Mouse (Mus musculus): Measurements from ENCODE around the gene Tjp3.

The Tjp3 gene

DNA sequence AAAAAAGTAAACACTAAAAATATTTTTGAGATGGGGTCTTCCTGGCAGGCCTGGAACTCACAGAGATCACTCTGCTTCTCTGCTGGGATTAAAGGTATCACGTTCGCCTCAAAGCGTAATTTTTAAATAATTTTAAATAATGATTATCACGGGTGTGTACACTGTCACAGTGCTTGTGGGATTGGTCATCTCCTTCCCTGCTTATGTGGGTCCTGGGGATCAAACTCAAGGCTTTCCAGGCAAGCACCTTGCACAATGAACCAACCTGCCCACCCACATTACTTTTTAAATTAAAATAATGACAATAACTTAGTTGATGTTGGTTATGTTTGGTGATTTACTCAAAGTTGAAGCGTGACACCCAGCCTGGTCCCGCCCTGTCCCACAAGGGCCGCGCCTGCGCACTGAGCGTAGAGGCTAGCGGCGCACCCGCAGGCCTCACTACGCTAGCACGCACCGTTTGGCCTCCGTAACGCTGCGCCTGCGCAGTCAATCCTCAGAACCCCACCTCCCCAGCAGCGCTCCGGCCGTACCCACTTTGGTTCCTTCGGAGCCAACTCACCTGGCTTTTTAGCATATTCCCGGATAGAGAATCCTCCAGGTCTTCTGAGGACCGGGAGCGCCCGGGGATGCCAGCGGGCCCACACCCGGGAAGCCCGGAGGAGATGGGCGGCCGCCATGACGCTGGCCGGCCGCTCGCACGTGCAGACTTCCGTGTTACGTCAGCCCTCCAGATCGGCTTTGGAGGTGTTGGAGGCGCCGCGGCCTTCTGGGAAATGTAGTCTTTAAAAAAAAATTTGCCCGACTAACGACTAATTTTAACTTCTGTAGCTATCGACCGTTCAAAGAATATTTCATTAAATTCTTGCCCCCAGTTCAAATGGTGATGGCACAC is 24.9 kb downstream of the Tjp3 start, which contains the start of the genes Mrpl54 and Apba3:
Mrpl54 (minus strand) TSS at position 724 of the 895 bp plus-strand sequence.
Apba3 (plus strand) TSS at position 750 of the 895 bp plus-strand sequence.
- peak; percentile 96 for DNase-seq

DNA sequence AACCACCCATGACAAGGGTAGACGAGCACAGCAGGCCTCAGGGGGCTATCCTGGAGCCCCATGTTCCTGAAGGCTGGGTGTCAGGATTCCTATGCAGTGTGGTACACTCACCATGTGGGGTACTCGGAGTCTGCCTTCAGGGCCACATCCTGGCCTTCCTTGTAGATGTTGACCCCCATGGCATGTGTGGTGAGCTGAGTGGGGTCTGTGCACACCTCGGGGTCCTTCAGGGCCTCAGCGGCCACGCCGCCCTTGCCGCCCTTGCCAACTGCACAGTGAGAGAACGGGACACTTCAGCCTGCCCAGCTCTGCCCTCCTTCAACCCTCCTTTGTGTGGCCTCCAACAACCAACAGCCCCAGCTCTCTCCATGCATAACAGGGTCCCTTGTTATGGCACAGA is 25.8 kb downstream of the Tjp3 start:
- no peak for DNase-seq

GRCm38 (mm10) chr10:81261025-81261424 is 30.4 kb downstream of the Tjp3 start:
- DNase-seq: no peak

GRCm38 (mm10) chr10:81259225-81259884 is 32.0 kb downstream of the Tjp3 start:
- no peak for DNase-seq

- DNase-seq: no peak
Measured at GRCm38 (mm10) chr10:81257158-81258039, 34.0 kb downstream of the Tjp3 start.

GRCm38 (mm10) chr10:81254886-81255285 is 36.5 kb downstream of the Tjp3 start:
- no peak for DNase-seq

GRCm38 (mm10) chr10:81252424-81253419 is 38.7 kb downstream of the Tjp3 start, which contains the start of gene Matk:
Gene Matk, plus strand, starts transcription at chr10:81252935.
- peak in 1 of 2 experiments; percentile 18 for DNase-seq

GRCm38 (mm10) chr10:81249442-81249841 is 41.9 kb downstream of the Tjp3 start:
- DNase-seq: no peak

- DNase-seq: no peak
Measured at GRCm38 (mm10) chr10:81247804-81248203, 43.6 kb downstream of the Tjp3 start.

DNA sequence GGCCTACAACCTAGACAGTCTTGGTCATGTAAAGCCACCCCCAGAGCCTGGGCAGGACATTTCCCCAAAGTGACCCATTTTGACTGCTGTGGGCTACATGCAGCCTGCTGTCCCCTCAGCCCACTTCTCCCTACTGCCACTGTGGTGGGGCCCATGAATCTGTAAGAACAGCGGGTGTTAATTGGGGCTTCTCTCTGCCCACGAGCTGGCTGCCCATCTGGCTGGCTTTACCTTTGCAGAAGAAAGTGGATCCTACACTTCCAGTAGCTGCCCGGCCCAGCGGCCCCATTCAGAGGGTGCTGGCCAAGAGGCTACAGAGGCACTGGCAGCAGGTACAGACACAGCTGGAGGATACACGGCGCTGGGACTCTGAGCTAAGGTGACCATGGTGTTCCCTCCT is 46.2 kb downstream of the Tjp3 start:
- no peak for DNase-seq

GRCm38 (mm10) chr10:81244595-81244994 is 46.8 kb downstream of the Tjp3 start:
- DNase-seq: peak; percentile 74 to 75

DNA sequence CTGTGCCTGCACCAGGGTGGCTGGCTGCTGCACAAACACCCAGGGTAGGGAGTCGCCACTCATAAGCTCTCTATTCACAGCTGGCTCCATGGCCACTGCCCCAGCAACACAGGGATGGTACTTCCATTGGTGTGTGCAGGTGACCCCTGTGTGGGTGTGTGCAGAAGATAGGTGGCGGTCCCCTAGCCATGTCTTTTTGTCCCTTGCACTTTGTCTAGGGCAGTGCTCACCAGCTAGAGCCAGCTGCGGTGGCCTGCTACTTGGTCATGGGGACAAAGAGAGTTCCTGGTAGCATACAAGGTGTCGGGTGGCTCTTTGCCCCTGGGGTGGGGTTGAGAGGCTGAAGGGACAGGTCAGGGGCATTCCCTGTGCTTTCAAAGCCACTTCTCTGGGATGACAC is 47.2 kb downstream of the Tjp3 start:
- no peak for DNase-seq

DNA sequence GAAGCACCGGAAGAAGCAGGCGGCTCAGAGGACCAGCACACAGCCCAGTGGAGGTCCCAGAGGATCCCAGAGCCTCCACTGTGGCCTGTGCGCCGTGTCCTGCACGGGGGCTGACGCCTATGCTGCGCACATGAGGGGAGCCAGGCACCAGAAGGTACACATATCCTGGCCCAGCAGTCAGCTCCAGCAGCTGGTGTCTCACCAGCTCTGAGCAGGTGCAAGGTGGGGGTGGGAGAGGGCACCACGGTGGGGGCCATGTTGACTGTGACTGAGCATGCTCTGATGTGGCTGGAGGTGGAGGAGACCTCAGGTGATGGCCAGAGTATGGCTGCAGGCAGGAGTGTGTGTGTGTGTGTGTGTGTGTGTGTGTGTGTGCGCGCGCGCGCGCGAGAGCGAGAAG is 49.4 kb downstream of the Tjp3 start:
- DNase-seq: no peak

DNA sequence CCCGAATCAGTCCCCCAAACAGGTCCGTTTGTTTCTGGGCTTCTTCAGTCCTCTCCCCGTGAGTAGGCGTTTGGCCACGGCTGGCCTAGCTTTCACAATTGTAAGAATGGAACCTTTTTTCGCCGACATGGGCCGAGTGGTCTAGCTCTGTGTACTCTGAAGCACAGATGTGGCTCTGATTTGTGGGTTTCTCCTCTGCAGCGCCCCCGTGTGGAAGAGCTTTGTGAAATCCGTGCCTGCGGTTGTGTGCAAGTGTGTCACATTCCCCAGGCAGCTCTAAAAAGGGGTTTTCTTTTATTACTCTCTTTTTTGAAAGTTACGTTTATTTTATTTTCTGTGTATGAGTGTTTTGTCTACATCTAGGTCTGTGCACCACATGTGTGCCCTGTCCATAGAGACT is 50.5 kb downstream of the Tjp3 start:
- peak in 1 of 2 experiments; percentile 30 for DNase-seq

DNA sequence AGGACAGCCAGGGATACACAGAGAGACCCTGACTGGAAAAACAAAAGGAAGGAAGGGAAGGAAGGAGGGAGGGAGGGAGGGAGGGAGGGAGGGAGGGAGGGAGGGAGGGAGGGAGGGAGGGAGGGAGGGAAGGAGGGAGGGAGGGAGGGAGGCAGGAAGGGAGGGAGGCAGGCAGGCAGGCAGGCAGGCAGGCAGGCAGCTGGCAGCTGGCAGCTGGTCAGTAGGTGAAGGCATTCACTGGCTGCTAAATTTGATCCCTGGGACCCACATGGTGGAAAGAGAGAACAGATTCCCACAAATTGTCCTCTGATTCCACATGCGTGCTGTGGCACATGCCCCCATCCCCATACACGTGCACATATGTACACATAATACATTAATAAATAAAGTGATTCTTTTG is 52.8 kb downstream of the Tjp3 start:
- DNase-seq: no peak

GRCm38 (mm10) chr10:81236471-81237268 is 54.7 kb downstream of the Tjp3 start:
- no peak for DNase-seq

DNA sequence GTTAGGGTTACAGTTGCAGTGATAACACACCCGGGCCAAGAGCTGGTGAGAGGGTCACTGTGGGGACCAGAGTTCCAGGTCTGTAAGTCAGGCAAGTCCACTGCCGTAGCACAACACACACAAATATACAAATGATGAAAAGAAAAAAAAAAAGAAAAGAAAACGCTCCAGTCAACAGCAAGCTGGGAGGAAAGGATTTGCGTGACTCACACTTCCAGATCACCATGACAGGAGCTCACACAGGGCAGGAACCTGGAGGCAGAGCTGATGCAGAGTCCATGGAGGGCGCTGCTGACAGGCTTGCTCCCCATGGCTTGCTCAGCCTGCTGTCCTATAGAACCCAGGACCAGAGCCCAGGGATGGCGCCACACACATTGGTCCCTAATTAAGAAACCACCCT is 57.2 kb downstream of the Tjp3 start:
- DNase-seq: no peak

DNA sequence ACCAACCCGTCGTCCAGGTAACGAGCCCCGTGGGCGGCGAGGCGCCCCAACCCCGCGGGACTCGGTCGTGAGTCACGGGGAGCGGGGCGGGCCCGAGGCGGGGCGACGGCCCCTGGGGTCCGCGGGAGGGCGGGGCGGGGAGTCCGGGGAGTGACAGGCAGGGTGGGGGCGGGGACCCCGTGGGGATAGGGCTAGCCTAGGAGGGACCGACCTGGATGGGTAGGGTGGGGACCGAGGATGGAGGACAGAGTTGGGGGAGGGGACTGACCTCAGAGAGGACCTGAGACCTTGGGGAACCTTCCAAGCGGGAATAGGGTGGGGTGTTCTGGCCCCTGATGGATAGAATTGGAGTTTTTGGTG is 58.2 kb downstream of the Tjp3 start:
- DNase-seq: no peak

GRCm38 (mm10) chr10:81232580-81233225 is 58.7 kb downstream of the Tjp3 start, which contains the start of gene Zfr2:
Gene Zfr2, plus strand, starts transcription at chr10:81233155.
- DNase-seq: peak; percentile 91 to 95

GRCm38 (mm10) chr10:81231436-81231835 is 59.9 kb downstream of the Tjp3 start:
- DNase-seq: no peak
